ENCODE assay signal across 8 mouse cellular contexts in the genomic region with DNA sequence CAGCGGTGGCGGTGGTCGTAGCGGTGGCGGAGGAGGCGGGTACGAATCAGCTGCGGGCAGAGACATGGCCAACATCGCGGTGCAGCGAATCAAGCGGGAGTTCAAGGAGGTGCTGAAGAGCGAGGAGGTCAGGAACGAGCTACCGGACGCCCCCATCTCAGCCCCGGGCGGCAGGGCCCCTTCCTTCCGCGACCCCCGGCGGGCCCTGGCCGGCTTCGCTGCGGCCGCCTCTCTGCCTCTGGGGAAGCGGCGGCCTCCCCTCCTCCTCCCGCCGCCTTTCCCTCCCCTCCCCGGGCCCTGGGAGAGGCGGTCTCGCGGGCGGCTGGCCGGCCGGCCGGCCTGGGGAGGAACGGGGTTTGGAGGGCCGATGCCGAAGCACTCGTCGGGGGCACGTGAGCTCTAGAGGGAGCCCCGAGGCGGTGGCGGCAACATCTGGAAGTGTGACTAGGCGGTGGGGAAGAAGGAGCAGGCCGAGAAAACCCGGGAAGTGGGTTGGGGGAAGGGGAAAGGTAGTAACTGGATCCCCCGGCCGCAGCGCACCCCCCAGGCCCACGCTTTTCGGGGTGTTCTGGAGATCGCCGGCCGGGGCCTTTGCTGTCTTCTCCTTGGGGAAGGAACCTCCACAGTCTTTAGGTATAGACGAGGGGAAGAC. TPM values are rescaled to one million over a fixed set of nuclear protein-coding genes. Genes with fewer than 3 reads are reported as not detected.
A peak's percentile ranks its signal among the peaks of the same experiment; 100 is the strongest.
DNase-seq lines count a peak whose midpoint lies in the region; ATAC-seq and TF ChIP-seq lines count a peak whose summit lies in the region.

No protein-coding gene starts in this region.

- no peak for TF ChIP-seq POLR2A in lung, adult 2 months (IDR thresholded peaks at IDR 0.05; ENCODE audit: borderline replicate concordance, extremely low read depth, low read depth, low read length)

- peak overlapping the region; percentile 71 for H3K4me2 ChIP-seq in forebrain, embryonic 12.5 days
- H3K4me2 ChIP-seq in intestine, embryonic 16.5 days (ENCODE audit: low read depth, low read length) = peak overlapping the region; percentile 79
- peak overlapping the region; percentile 69 for H3K4me2 ChIP-seq in neural tube, embryonic 12.5 days (replicated peaks)

- peaks cover 13% of the 10 kb centered on the region for H3K4me1 ChIP-seq in forebrain, embryonic 12.5 days
- H3K4me1 ChIP-seq in intestine, embryonic 16.5 days (ENCODE audit: control insufficient read depth, insufficient read depth, low read length) = peaks cover 3% of the 10 kb centered on the region; the same call in 1 of the 2 replicates
- peaks cover 4% of the 10 kb centered on the region; the same call in 1 of the 2 replicates for H3K4me1 ChIP-seq in lung, adult 2 months (ENCODE audit: control insufficient read depth, insufficient read depth, low read length)
- peaks cover 8% of the 10 kb centered on the region for H3K4me1 ChIP-seq in neural tube, embryonic 12.5 days

- intact Hi-C loops in left cerebral cortex, postnatal 14 days (cut with DNase I) = loop anchor here (2.0 kb wide), 2 partner anchors 45 to 159 kb away; a partner anchor contains a TSS

- ATAC-seq in forebrain, embryonic 12.5 days (ENCODE audit: low FRiP score) = peak; percentile 71
- ATAC-seq in intestine, embryonic 16.5 days = peak; percentile 73
- peak; percentile 81 for ATAC-seq in neural tube, embryonic 12.5 days (ENCODE audit: low FRiP score, low read depth)

- no peaks in the 10 kb centered on the region for H3K9me3 ChIP-seq in forebrain, embryonic 12.5 days
- no peaks in the 10 kb centered on the region for H3K9me3 ChIP-seq in intestine, embryonic 16.5 days (ENCODE audit: control insufficient read depth, low read length)
- H3K9me3 ChIP-seq in neural tube, embryonic 12.5 days = no peaks in the 10 kb centered on the region

- peak overlapping the region; percentile 97 for H3K9ac ChIP-seq in forebrain, embryonic 12.5 days
- peak overlapping the region; percentile 97 for H3K9ac ChIP-seq in intestine, embryonic 16.5 days (ENCODE audit: low read depth, low read length)
- peak overlapping the region; percentile 99 for H3K9ac ChIP-seq in neural tube, embryonic 12.5 days

- H3K27me3 ChIP-seq in forebrain, embryonic 12.5 days = no peaks in the 10 kb centered on the region
- H3K27me3 ChIP-seq in intestine, embryonic 16.5 days (replicated peaks; ENCODE audit: control insufficient read depth, insufficient read depth, low read length) = no peaks in the 10 kb centered on the region
- H3K27me3 ChIP-seq in neural tube, embryonic 12.5 days (replicated peaks) = no peaks in the 10 kb centered on the region

- DNase-seq in left cerebral cortex, postnatal 14 days (ENCODE audit: low spot score in 2 of 2) = peak; percentile 14 to 15
- DNase-seq in left cerebral cortex, adult 11 months (ENCODE audit: low spot score) = no peak
- peak; percentile 72 for DNase-seq in adrenal gland, postnatal 25 days
- DNase-seq in lung, adult 2 months = no peak
- peak; percentile 71 for DNase-seq in yolk sac, embryonic 10.5 days (ENCODE audit: low spot score)

- no peak for TF ChIP-seq CTCF in lung, adult 2 months (IDR thresholded peaks at IDR 0.05; ENCODE audit: insufficient read depth, low read length)

- peak overlapping the region; percentile 100 for H3K27ac ChIP-seq in forebrain, embryonic 12.5 days
- peak overlapping the region; percentile 97 for H3K27ac ChIP-seq in intestine, embryonic 16.5 days (ENCODE audit: low read length)
- peak overlapping the region; percentile 99 for H3K27ac ChIP-seq in neural tube, embryonic 12.5 days

- no peaks in the 10 kb centered on the region for H3K36me3 ChIP-seq in forebrain, embryonic 12.5 days (replicated peaks)
- H3K36me3 ChIP-seq in intestine, embryonic 16.5 days (ENCODE audit: control insufficient read depth, insufficient read depth, low read length) = no peaks in the 10 kb centered on the region
- H3K36me3 ChIP-seq in neural tube, embryonic 12.5 days = no peaks in the 10 kb centered on the region

- H3K4me3 ChIP-seq in forebrain, embryonic 12.5 days (replicated peaks) = peak overlapping the region; percentile 93
- H3K4me3 ChIP-seq in intestine, embryonic 16.5 days (ENCODE audit: low read length) = peak overlapping the region; percentile 94
- peak overlapping the region; percentile 99 for H3K4me3 ChIP-seq in lung, adult 2 months (replicated peaks; ENCODE audit: extremely low read depth, low read depth, low read length)
- peak overlapping the region; percentile 92 for H3K4me3 ChIP-seq in neural tube, embryonic 12.5 days

- under 1% methylated on average over 58 of the region's 59 CpGs for WGBS in forebrain, embryonic 12.5 days
- under 1% methylated on average over 59 of the region's 59 CpGs for WGBS in intestine, embryonic 16.5 days
- under 1% methylated on average over 54 of the region's 59 CpGs for WGBS in lung, adult 2 months
- WGBS in neural tube, embryonic 12.5 days = under 1% methylated on average over 56 of the region's 59 CpGs

RNA-seq across cellular contexts. Expression of a gene that starts 0.5 kb away (rescaled TPM):
- 100 to 1,000 TPM; 122 to 132 TPM for total RNA-seq in left cerebral cortex, postnatal 14 days (2021)
- 90.0 and 132 TPM in 2 replicates for total RNA-seq in adrenal gland, postnatal 25 days (2021)
- 185 and 192 TPM in 2 replicates for polyA plus RNA-seq in forebrain, embryonic 12.5 days (2016; fragmentation: Nextera tagmentation; extraction: Ambion mirVana)
- polyA plus RNA-seq in intestine, embryonic 16.5 days (2015; fragmentation: Nextera tagmentation; extraction: Ambion mirVana) = 125 and 129 TPM in 2 replicates
- polyA plus RNA-seq in lung, adult 2 months (2012; rRNA removed) = 12.3 and 15.1 TPM in 2 replicates
- polyA plus RNA-seq in neural tube, embryonic 12.5 days (2016; fragmentation: Nextera tagmentation; extraction: Ambion mirVana) = 181 and 188 TPM in 2 replicates

RNA-seq across cellular contexts. Expression of a gene that starts 0.6 kb away (rescaled TPM):
- 100 to 1,000 TPM; 147 to 161 TPM for total RNA-seq in left cerebral cortex, postnatal 14 days (2021)
- total RNA-seq in adrenal gland, postnatal 25 days (2021) = 129 and 151 TPM in 2 replicates
- 113 and 118 TPM in 2 replicates for polyA plus RNA-seq in forebrain, embryonic 12.5 days (2016; fragmentation: Nextera tagmentation; extraction: Ambion mirVana)
- polyA plus RNA-seq in intestine, embryonic 16.5 days (2015; fragmentation: Nextera tagmentation; extraction: Ambion mirVana) = 153 and 159 TPM in 2 replicates
- 137 and 157 TPM in 2 replicates for polyA plus RNA-seq in lung, adult 2 months (2012; rRNA removed)
- 148 and 154 TPM in 2 replicates for polyA plus RNA-seq in neural tube, embryonic 12.5 days (2016; fragmentation: Nextera tagmentation; extraction: Ambion mirVana)

RNA-seq across cellular contexts. Expression of a gene that starts 44.9 kb away (rescaled TPM):
- total RNA-seq in left cerebral cortex, postnatal 14 days (2021) = 1 to 10 TPM in 1 of 2 experiments, not detected in 1; 3.4 TPM
- 10.4 TPM in 1 of 2 replicates, not detected in the other for total RNA-seq in adrenal gland, postnatal 25 days (2021)
- not detected in 2 replicates for polyA plus RNA-seq in forebrain, embryonic 12.5 days (2016; fragmentation: Nextera tagmentation; extraction: Ambion mirVana)
- not detected in 2 replicates for polyA plus RNA-seq in intestine, embryonic 16.5 days (2015; fragmentation: Nextera tagmentation; extraction: Ambion mirVana)
- polyA plus RNA-seq in lung, adult 2 months (2012; rRNA removed) = not detected in 2 replicates
- polyA plus RNA-seq in neural tube, embryonic 12.5 days (2016; fragmentation: Nextera tagmentation; extraction: Ambion mirVana) = not detected in 2 replicates

Comparison
In these comparisons a context has a peak if more than half of its experiments do, and no peak if none do; other contexts are left out.
1. DNase-seq: peak in left cerebral cortex, postnatal 14 days (2 of 2), adrenal gland, postnatal 25 days (single experiment) and yolk sac, embryonic 10.5 days (single experiment); none in left cerebral cortex, adult 11 months (single experiment) and lung, adult 2 months (single experiment).
2. Peak in every context shown above with its lines, with median percentiles within 50 percentile points of each other: ATAC-seq, H3K27ac ChIP-seq, H3K4me2 ChIP-seq, H3K4me3 ChIP-seq and H3K9ac ChIP-seq.